Mouse (Mus musculus) hematopoietic multipotent progenitor cell, adult 10-12 weeks (in vitro differentiated cells): ENCODE measurements around the gene Inha. TPM values are rescaled to one million over a fixed set of nuclear protein-coding genes. Genes with fewer than 3 reads are reported as not detected.

Experiments
- polyA plus RNA-seq: library from polyadenylated mRNA; stranded (reverse); fragments of >175 nt; gene quantifications from 2 replicates; pipeline ENCODE4 v1.2.3, GENCODE M21; 2012; ENCODE audit warnings: low replicate concordance

The Inha gene
- polyA plus RNA-seq = 0.08 and 0.48 TPM in 2 replicates

DNA sequence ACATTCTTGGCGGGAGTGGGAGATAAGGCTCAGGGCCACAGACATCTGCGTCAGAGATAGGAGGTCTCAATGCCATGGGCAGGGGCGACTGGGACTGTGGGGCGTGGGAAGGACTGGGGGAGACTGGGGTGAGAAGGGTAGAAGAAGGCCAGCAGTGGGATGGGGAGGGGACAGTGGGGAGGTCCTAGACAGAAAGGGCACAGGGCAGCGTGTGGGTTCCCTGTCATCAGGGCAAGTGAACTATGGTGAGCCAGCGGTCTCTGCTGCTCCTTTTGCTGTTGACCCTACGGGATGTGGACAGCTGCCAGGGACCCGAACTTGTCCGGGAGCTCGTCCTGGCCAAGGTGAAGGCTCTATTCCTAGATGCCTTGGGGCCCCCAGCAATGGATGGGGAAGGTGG, at the start of gene Inha:
Gene Inha (plus strand): TSS at position 72 of the 400 bp plus-strand sequence.

DNA sequence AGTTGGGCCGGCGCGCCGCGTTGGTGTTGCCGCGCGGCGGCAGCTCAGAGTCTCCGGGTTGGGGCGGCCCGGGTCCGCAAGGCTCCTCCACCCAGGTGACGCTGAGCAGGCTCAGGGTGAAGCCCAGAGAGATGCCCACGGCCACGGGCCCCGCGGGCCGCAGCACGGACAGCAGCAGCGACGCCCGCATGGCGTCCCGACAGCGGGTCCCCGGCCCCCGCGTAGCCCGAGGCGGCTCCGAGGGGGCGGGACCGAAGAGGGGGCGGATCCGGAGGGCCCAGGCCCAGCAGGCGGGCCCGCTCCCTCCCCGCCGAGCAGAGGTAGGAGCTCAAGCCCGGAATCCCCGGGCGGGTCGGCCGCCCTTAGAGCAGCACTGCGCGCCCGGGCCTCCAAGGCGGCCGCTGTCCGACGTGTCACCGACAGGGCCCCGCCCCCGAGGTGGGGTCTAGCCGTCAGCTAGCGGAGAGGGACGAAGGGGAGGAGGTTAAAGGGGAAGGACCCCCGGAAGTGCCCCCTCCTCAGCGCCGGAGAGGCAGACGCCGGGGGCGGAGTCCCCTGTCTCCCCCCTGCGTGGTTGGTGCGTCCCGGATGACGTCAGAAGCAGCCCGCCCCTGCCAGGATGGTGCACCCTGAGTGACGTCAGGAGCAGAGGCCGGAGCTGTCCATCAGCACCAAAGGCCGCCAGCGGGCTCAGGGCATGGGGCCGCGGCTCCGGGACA, 27.8 kb upstream of the Inha start, which contains the start of the genes Chpf and Tmem198:
Gene Chpf (minus strand): TSS at position 392 of the 719 bp plus-strand sequence.
Gene Tmem198 (plus strand): TSS at position 617 of the 719 bp plus-strand sequence.

DNA sequence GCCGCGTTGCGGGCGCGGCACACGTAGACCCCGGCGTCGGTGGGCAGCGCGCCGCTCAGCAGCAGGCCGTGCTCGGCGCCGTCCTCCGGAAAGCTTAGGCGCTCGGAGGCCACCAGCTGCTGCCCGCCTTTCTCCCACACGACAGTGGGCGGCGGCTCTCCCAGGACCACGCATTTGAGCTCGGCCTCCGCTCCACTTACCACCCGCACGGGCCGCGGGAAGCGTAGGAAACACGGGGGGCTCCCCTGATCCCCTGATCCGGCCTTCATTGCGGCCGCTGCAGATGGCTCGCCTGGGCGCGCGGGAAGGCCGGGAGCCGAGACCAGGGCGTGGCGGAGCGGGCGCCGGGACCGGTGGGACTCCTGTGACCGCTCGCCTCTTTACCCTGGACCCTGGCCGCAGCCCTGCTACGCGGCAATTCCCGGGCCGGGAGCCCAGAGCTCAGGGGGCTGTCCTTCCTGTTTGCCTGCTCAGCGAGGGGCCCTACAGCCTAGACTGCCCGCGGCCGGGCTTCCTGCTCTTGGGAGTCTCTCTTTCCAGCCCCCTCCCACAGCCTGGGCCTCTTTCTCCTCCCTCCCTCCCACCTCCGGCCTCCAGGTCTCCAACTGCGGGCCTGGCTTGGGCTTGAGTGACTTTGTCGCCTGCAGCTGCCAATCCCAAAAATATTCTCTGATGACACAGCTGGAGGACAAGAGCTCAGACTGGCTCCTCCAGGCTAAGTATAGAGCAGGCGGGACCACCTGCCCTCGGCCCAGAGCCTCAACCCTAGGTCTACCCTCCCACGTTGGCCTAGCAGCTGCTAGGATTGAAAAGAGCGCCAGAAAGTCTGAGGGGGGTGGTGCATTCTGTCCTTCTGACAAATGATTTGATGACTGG, 683 bp upstream of the Inha start, which contains the start of gene Obsl1:
Gene Obsl1 (minus strand): TSS at position 497 of the 876 bp plus-strand sequence.

DNA sequence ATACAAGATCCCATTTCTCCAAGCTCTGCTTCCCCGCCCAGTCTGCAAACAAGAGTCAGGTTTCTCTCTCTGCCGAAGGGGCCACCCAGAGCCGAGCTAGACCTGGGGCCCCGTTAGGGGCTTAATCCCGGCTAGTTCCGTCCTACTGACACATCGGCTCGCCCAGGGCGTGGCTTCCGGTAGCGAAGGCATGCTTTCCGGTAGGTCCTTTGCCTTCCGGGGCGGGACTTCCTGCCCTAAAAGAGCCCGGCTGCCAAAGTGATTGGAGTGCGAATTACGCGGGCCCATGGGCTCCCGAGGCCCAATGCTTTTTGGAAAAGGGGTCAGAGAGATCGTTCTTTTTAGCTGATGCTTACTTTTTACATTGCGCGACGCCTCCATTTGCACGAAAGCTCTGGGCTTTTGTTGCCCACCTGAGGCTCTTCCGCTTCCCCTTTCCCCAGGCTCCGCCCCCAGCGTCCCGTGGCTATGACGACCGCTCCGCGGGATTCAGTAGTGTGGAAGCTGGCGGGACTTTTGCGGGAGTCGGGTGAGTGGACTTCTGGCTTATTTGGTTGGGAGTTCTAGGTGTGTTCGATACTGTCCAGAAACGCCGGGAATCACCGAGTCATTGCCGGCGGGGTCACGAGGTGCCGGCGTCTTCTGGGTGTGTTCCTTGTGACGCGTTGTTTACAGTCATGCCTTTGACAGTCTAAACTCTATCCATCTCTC, 14.6 kb downstream of the Inha start, which contains the start of gene Stk11ip:
Gene Stk11ip (plus strand): TSS at position 209 of the 711 bp plus-strand sequence.

DNA sequence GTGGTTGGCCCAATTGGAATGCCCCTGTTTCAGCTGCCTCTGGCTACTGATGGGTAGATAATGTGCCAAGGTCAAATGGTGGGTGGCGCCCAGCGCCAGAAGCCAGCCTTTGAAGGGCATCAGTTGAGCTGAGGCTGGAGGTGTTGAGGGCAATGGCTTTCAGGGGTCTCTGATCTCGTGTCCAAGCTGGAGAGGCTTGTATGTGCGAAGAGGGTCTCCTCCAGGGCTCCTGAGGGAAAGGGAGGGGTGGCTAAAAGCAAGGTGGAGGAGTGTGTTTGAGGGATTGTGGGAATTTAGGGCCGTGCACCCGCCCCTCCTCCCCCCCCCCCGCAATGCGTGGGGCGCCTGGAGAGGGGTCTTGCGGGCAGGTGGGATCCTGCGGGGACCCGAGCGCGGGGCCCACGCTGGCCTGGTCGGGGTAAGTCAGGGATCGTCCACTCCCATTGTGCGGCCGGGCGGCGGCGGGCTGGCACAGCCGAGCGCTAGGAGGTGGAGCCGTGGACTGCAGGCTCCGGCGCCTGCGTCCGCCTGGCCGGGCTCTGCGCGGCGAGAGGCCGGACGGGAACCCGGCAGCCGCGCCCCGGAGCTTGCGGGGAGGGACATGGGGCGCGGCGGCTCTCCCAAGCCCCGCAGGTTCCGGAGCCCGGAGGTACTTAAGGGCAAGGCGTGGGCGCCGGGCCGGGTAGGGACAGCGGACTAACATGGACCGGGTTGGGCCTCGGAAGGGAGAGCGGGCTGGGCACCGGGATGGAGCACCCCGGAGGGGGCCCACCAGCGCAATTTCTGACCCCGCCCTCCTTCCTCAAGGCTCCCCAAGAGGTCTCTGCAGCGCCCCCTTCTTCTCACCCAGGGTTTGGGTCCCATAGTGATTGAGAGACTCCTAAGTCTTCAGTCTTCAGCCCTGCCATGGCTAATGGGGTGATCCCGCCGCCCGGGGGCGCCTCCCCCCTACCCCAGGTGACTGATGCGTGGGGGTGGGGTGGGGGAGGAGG, 39.4 kb downstream of the Inha start, which contains the start of gene Slc4a3:
Gene Slc4a3 (plus strand): TSS at position 302 of the 992 bp plus-strand sequence.

Other genes with a start within 250 kb of the Inha start
- 0.25 and 0.55 TPM in 2 replicates for gene Ptprn, start 242.6 kb upstream of the Inha start, polyA plus RNA-seq
- not detected in 2 replicates for gene Resp18, start 228.7 kb upstream of the Inha start, polyA plus RNA-seq
- gene Dnpep, start 189.1 kb upstream of the Inha start, polyA plus RNA-seq = 31.1 and 62.9 TPM in 2 replicates
- 0.42 and 3.0 TPM in 2 replicates for gene Des, start 146.7 kb upstream of the Inha start, polyA plus RNA-seq
- 1.3 and 3.6 TPM in 2 replicates for gene Speg, start 131.8 kb upstream of the Inha start, polyA plus RNA-seq
- gene Gmppa, start 71.1 kb upstream of the Inha start, polyA plus RNA-seq = 112 and 181 TPM in 2 replicates
- not detected in 2 replicates for gene Asic4, start 56.6 kb upstream of the Inha start, polyA plus RNA-seq
- gene Chpf, start 27.8 kb upstream of the Inha start, polyA plus RNA-seq = 43.0 and 64.3 TPM in 2 replicates
- gene Tmem198, start 27.5 kb upstream of the Inha start, polyA plus RNA-seq = 2.5 and 7.4 TPM in 2 replicates
- 0.13 and 0.53 TPM in 2 replicates for gene Obsl1, start 625 bp upstream of the Inha start, polyA plus RNA-seq
- 126 and 243 TPM in 2 replicates for gene Stk11ip, start 14.5 kb downstream of the Inha start, polyA plus RNA-seq
- 1.1 and 2.2 TPM in 2 replicates for gene Slc4a3, start 39.2 kb downstream of the Inha start, polyA plus RNA-seq